Mouse (Mus musculus): Measurements from ENCODE around the gene Ptger4. TPM values are rescaled to one million over a fixed set of nuclear protein-coding genes. Genes with fewer than 3 reads are reported as not detected.

Ptger4 gene
- polyA plus RNA-seq, 1 experiment from 2014 or later: 1.5 TPM

- ATAC-seq (no peak), DNase-seq (no peak)
- no peak for TF ChIP-seq CTCF (IDR thresholded peaks at IDR 0.05; ENCODE audit: low read depth)
- no peak for TF ChIP-seq EP300 (IDR thresholded peaks at IDR 0.05; ENCODE audit: low read depth)
- H3K36me3 ChIP-seq (replicated peaks; ENCODE audit: insufficient read depth, low read length): peaks cover 8% of the 10 kb centered on the region
- no peaks in the 10 kb centered on the region for H3K9me3 ChIP-seq (ENCODE audit: low read length)
- H3K27ac ChIP-seq (ENCODE audit: low read depth): no peak overlapping the region
- H3K4me2 ChIP-seq (ENCODE audit: low read depth, low read length): no peak overlapping the region
- peaks cover 17% of the 10 kb centered on the region for H3K4me1 ChIP-seq (ENCODE audit: insufficient read depth)
- no peak overlapping the region for H3K9ac ChIP-seq (replicated peaks)
- H3K4me3 ChIP-seq (ENCODE audit: low read depth, low read length): no peak overlapping the region
- no peaks in the 10 kb centered on the region for H3K27me3 ChIP-seq (ENCODE audit: insufficient read depth, low read length)
- WGBS (ENCODE audit: insufficient replicate concordance): 50% methylated on average over 4 of the region's 4 CpGs
Observed at GRCm38 (mm10) chr15:5187116-5187515, 56.9 kb downstream of the Ptger4 start.

GRCm38 (mm10) chr15:5186293-5186675 lies 57.7 kb downstream of the Ptger4 start:
- WGBS (ENCODE audit: insufficient replicate concordance): 32% methylated on average over 10 of the region's 10 CpGs
- peaks cover 17% of the 10 kb centered on the region for H3K4me1 ChIP-seq (ENCODE audit: insufficient read depth)
- H3K4me3 ChIP-seq (ENCODE audit: low read depth, low read length): peak overlapping the region; percentile 95
- H3K36me3 ChIP-seq (replicated peaks; ENCODE audit: insufficient read depth, low read length): peaks cover 8% of the 10 kb centered on the region
- peak overlapping the region; percentile 94 for H3K27ac ChIP-seq (ENCODE audit: low read depth)
- no peak for ATAC-seq
- H3K9me3 ChIP-seq (ENCODE audit: low read length): no peaks in the 10 kb centered on the region
- TF ChIP-seq CTCF (IDR thresholded peaks at IDR 0.05; ENCODE audit: low read depth): no peak
- no peak for TF ChIP-seq EP300 (IDR thresholded peaks at IDR 0.05; ENCODE audit: low read depth)
- H3K4me2 ChIP-seq (ENCODE audit: low read depth, low read length): peak overlapping the region; percentile 80
- DNase-seq: no peak
- peak overlapping the region; percentile 87 for H3K9ac ChIP-seq (replicated peaks)
- H3K27me3 ChIP-seq (ENCODE audit: insufficient read depth, low read length): no peaks in the 10 kb centered on the region

- WGBS (ENCODE audit: insufficient replicate concordance): under 1% methylated on average over 55 of the region's 55 CpGs
- no peak for TF ChIP-seq EP300 (IDR thresholded peaks at IDR 0.05; ENCODE audit: low read depth)
- peak; percentile 59 for TF ChIP-seq CTCF (IDR thresholded peaks at IDR 0.05; ENCODE audit: low read depth)
- H3K27ac ChIP-seq (ENCODE audit: low read depth): peak within 1 kb of the TSS; percentile 94
Observed at GRCm38 (mm10) chr15:5185366-5186292, 58.4 kb downstream of the Ptger4 start, which contains the start of gene Ttc33. Ttc33 (plus strand) TSS chr15:5185525.

DNA sequence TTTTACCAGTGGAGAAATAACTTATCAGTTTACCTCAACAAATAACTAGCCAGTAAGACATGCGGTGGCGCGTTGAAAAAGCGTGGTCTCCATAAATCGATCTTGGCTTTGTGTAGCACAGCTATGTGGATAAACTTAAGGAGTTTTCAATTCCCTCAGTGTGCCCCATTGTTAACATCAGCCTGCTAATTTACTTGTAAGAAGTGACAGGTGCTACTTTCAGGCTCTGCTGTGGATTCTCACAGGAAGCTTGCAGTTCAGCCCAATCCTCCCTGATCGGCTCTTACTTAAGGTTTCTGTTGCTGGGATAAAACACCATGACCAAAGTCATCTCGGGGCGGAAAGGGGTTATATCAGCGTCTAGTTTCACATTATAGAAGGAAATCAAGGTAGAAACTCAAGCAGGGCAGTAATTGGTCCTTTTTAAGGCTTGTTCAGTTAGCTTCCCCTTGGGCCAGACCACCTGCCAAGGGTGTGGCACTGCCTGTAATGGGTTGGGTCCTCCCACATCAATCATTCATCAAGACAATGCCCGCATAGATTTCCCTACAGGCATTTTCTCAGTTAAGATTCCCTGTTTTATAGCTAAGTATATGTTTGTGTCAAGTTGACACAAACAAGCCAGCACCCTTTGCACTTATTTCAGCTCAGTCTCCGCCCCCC lies 59.2 kb downstream of the Ptger4 start:
- peaks cover 5% of the 10 kb centered on the region for H3K36me3 ChIP-seq (replicated peaks; ENCODE audit: insufficient read depth, low read length)
- H3K27me3 ChIP-seq (ENCODE audit: insufficient read depth, low read length): no peaks in the 10 kb centered on the region
- H3K4me2 ChIP-seq (ENCODE audit: low read depth, low read length): peak overlapping the region; percentile 80
- no peak for DNase-seq
- H3K9ac ChIP-seq (replicated peaks): peak overlapping the region; percentile 87
- ATAC-seq: peak; percentile 20
- H3K4me1 ChIP-seq (ENCODE audit: insufficient read depth): peaks cover 17% of the 10 kb centered on the region
- TF ChIP-seq CTCF (IDR thresholded peaks at IDR 0.05; ENCODE audit: low read depth): no peak
- TF ChIP-seq EP300 (IDR thresholded peaks at IDR 0.05; ENCODE audit: low read depth): no peak
- 39% methylated on average over 11 of the region's 11 CpGs for WGBS (ENCODE audit: insufficient replicate concordance)
- no peaks in the 10 kb centered on the region for H3K9me3 ChIP-seq (ENCODE audit: low read length)
- H3K4me3 ChIP-seq (ENCODE audit: low read depth, low read length): peak overlapping the region; percentile 95
- peak overlapping the region; percentile 94 for H3K27ac ChIP-seq (ENCODE audit: low read depth)

More at GRCm38 (mm10) chr15:5185366-5186292, 58.4 kb downstream of the Ptger4 start, which contains the start of gene Ttc33:
- peaks cover 9% of the 10 kb centered on the region for H3K36me3 ChIP-seq (replicated peaks; ENCODE audit: insufficient read depth, low read length)
- H3K27me3 ChIP-seq (ENCODE audit: insufficient read depth, low read length): no peaks in the 10 kb centered on the region
- ATAC-seq (peak; percentile 91), DNase-seq (peak; percentile 82)
- no peaks in the 10 kb centered on the region for H3K9me3 ChIP-seq (ENCODE audit: low read length)
- peak within 1 kb of the TSS; percentile 80 for H3K4me2 ChIP-seq (ENCODE audit: low read depth, low read length)
- peak within 1 kb of the TSS; percentile 95 for H3K4me3 ChIP-seq (ENCODE audit: low read depth, low read length)
- peak within 1 kb of the TSS; percentile 87 for H3K9ac ChIP-seq (replicated peaks)
- peaks cover 17% of the 10 kb centered on the region for H3K4me1 ChIP-seq (ENCODE audit: insufficient read depth)

DNA sequence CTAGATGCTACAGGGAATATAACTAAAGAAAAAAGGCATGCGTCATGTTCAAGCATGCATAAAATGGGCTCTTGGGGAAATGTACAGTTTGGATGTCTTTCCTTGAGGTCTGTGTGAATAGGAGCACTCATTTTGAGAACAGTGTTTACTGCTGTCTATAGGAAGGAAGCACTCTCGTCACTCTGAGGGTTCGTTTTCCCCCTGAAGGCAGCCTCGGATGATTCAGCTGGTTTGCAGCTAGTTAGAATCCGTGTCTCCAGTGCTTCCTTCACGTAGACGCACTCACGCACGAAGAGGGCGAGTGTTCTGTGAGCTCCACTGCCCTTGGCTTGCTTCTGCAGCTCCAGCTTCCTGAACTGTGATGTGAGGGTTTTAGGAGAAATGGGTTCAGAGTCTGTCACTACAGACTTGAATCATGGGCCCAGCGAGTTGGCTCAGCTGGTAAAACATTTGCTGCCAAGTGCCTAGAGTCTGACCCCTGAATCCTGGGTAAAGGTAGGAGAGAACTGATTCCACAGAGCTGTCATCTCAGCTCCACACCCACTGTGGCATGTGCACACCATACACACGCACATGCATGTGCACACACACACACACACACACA lies 70.7 kb downstream of the Ptger4 start:
- Histone ChIP-seq H3K27me3 (ENCODE audit: insufficient read depth, low read length) (no peaks in the 10 kb centered on the region), H3K9ac (replicated peaks) (no peak overlapping the region), H3K4me2 (ENCODE audit: low read depth, low read length) (no peak overlapping the region), H3K27ac (ENCODE audit: low read depth) (no peak overlapping the region), H3K4me3 (ENCODE audit: low read depth, low read length) (no peak overlapping the region), H3K9me3 (ENCODE audit: low read length) (no peaks in the 10 kb centered on the region), H3K4me1 (ENCODE audit: insufficient read depth) (no peaks in the 10 kb centered on the region), H3K36me3 (replicated peaks; ENCODE audit: insufficient read depth, low read length) (peaks cover 64% of the 10 kb centered on the region)
- 67% methylated on average over 12 of the region's 12 CpGs for WGBS (ENCODE audit: insufficient replicate concordance)
- DNase-seq: no peak
- no peak for ATAC-seq
- no peak for TF ChIP-seq CTCF (IDR thresholded peaks at IDR 0.05; ENCODE audit: low read depth)
- no peak for TF ChIP-seq EP300 (IDR thresholded peaks at IDR 0.05; ENCODE audit: low read depth)

All from liver, postnatal 0 days (tissue).